Mouse (Mus musculus): Measurements from ENCODE around the gene Ly86.

DNA sequence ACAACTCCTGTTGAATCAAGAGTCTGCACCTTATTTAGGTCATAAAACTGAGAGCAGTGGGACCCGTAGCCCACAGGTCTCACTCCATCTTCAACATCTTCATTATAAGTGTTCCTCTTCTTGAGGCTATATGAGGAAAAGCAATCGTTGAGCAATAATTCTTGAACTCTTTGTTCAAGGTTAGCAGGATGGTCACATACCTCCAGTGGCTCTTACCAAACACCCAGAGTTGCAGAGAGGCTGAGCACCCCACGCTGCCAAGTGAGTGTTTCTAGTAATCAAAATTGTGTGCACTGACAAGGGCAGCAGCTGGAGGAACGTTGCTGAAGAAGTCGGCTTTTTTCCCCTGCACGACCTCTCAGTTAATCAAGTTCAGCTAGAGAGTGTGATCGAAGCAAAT, 7.1 kb upstream of the Ly86 start:
- TF ChIP-seq POLR2A (IDR thresholded peaks at IDR 0.05; ENCODE audit: extremely low read depth, insufficient read depth, low read length) (no peak), CTCF (IDR thresholded peaks at IDR 0.05; ENCODE audit: extremely low read depth, insufficient read depth, low read length) (no peak)
